Mouse (Mus musculus): ENCODE results near the gene Smim6.

The Smim6 gene

GRCm38 (mm10) chr11:115911632-115912376 lies at the start of gene Smim6:
Smim6 (plus strand) TSS chr11:115912017.
- H3K36me3 ChIP-seq (ENCODE audit: insufficient read depth, low read length), result peaks cover 67% of the 10 kb centered on the region
- no peak within 1 kb of the TSS for H3K4me3 ChIP-seq (replicated peaks; ENCODE audit: low read length)
- H3K4me1 ChIP-seq (replicated peaks; ENCODE audit: low read depth, low read length), result peaks cover 26% of the 10 kb centered on the region
- no peaks in the 10 kb centered on the region for H3K27me3 ChIP-seq (ENCODE audit: insufficient read depth, low read length)
- no peaks in the 10 kb centered on the region for H3K9me3 ChIP-seq (ENCODE audit: low read length)
- TF ChIP-seq NANOG (IDR thresholded peaks at IDR 0.05; ENCODE audit: borderline replicate concordance, low read length) (no peak), POU5F1 (IDR thresholded peaks at IDR 0.05; ENCODE audit: borderline replicate concordance, low read length) (no peak)

- no peak overlapping the region for H3K4me3 ChIP-seq (replicated peaks; ENCODE audit: low read length)
- peaks cover 37% of the 10 kb centered on the region for H3K27me3 ChIP-seq (ENCODE audit: insufficient read depth, low read length)
- H3K36me3 ChIP-seq (ENCODE audit: insufficient read depth, low read length), result no peaks in the 10 kb centered on the region
- no peaks in the 10 kb centered on the region for H3K9me3 ChIP-seq (ENCODE audit: low read length)
- peaks cover 33% of the 10 kb centered on the region for H3K4me1 ChIP-seq (replicated peaks; ENCODE audit: low read depth, low read length)
- TF ChIP-seq CTCF (conservative IDR thresholded peaks at IDR 0.05; ENCODE audit: low read length), result peak; percentile 34
- TF ChIP-seq POU5F1 (IDR thresholded peaks at IDR 0.05; ENCODE audit: borderline replicate concordance, low read length), result no peak
Observed at GRCm38 (mm10) chr11:115863895-115864294, 47.9 kb upstream of the Smim6 start.

- Histone ChIP-seq H3K4me1 (replicated peaks; ENCODE audit: low read depth, low read length) (peaks cover 29% of the 10 kb centered on the region), H3K4me3 (replicated peaks; ENCODE audit: low read length) (no peak overlapping the region), H3K9me3 (ENCODE audit: low read length) (no peaks in the 10 kb centered on the region), H3K36me3 (ENCODE audit: insufficient read depth, low read length) (no peaks in the 10 kb centered on the region), H3K27me3 (ENCODE audit: insufficient read depth, low read length) (no peaks in the 10 kb centered on the region)
- TF ChIP-seq CTCF (conservative IDR thresholded peaks at IDR 0.05; ENCODE audit: low read length), result no peak
- TF ChIP-seq POU5F1 (IDR thresholded peaks at IDR 0.05; ENCODE audit: borderline replicate concordance, low read length), result no peak
- TF ChIP-seq NANOG (IDR thresholded peaks at IDR 0.05; ENCODE audit: borderline replicate concordance, low read length), result no peak
Observed at GRCm38 (mm10) chr11:115869393-115869792, 42.4 kb upstream of the Smim6 start.

- Histone ChIP-seq H3K4me1 (replicated peaks; ENCODE audit: low read depth, low read length) (peaks cover 15% of the 10 kb centered on the region), H3K27me3 (ENCODE audit: insufficient read depth, low read length) (no peaks in the 10 kb centered on the region), H3K4me3 (replicated peaks; ENCODE audit: low read length) (no peak overlapping the region), H3K9me3 (ENCODE audit: low read length) (no peaks in the 10 kb centered on the region), H3K36me3 (ENCODE audit: insufficient read depth, low read length) (no peaks in the 10 kb centered on the region)
- TF ChIP-seq NANOG (IDR thresholded peaks at IDR 0.05; ENCODE audit: borderline replicate concordance, low read length) (no peak), CTCF (conservative IDR thresholded peaks at IDR 0.05; ENCODE audit: low read length) (no peak), POU5F1 (IDR thresholded peaks at IDR 0.05; ENCODE audit: borderline replicate concordance, low read length) (no peak)
Observed at GRCm38 (mm10) chr11:115872437-115872836, 39.4 kb upstream of the Smim6 start.

- H3K4me1 ChIP-seq (replicated peaks; ENCODE audit: low read depth, low read length), result peaks cover 19% of the 10 kb centered on the region
- TF ChIP-seq NANOG (IDR thresholded peaks at IDR 0.05; ENCODE audit: borderline replicate concordance, low read length), result no peak
- TF ChIP-seq CTCF (conservative IDR thresholded peaks at IDR 0.05; ENCODE audit: low read length), result no peak
- no peak for TF ChIP-seq POU5F1 (IDR thresholded peaks at IDR 0.05; ENCODE audit: borderline replicate concordance, low read length)
- no peaks in the 10 kb centered on the region for H3K27me3 ChIP-seq (ENCODE audit: insufficient read depth, low read length)
- H3K36me3 ChIP-seq (ENCODE audit: insufficient read depth, low read length), result no peaks in the 10 kb centered on the region
- no peaks in the 10 kb centered on the region for H3K9me3 ChIP-seq (ENCODE audit: low read length)
- H3K4me3 ChIP-seq (replicated peaks; ENCODE audit: low read length), result no peak overlapping the region
Observed at GRCm38 (mm10) chr11:115875935-115876334, 35.9 kb upstream of the Smim6 start.

- H3K36me3 ChIP-seq (ENCODE audit: insufficient read depth, low read length), result no peaks in the 10 kb centered on the region
- H3K9me3 ChIP-seq (ENCODE audit: low read length), result no peaks in the 10 kb centered on the region
- H3K27me3 ChIP-seq (ENCODE audit: insufficient read depth, low read length), result no peaks in the 10 kb centered on the region
- H3K4me3 ChIP-seq (replicated peaks; ENCODE audit: low read length), result no peak overlapping the region
- no peak for TF ChIP-seq POU5F1 (IDR thresholded peaks at IDR 0.05; ENCODE audit: borderline replicate concordance, low read length)
- TF ChIP-seq CTCF (conservative IDR thresholded peaks at IDR 0.05; ENCODE audit: low read length), result peak; percentile 54
- no peak for TF ChIP-seq NANOG (IDR thresholded peaks at IDR 0.05; ENCODE audit: borderline replicate concordance, low read length)
- H3K4me1 ChIP-seq (replicated peaks; ENCODE audit: low read depth, low read length), result peaks cover 23% of the 10 kb centered on the region
Observed at GRCm38 (mm10) chr11:115876438-115876837, 35.4 kb upstream of the Smim6 start.

- H3K9me3 ChIP-seq (ENCODE audit: low read length), result no peaks in the 10 kb centered on the region
- no peaks in the 10 kb centered on the region for H3K36me3 ChIP-seq (ENCODE audit: insufficient read depth, low read length)
- no peak for TF ChIP-seq POU5F1 (IDR thresholded peaks at IDR 0.05; ENCODE audit: borderline replicate concordance, low read length)
- no peak for TF ChIP-seq NANOG (IDR thresholded peaks at IDR 0.05; ENCODE audit: borderline replicate concordance, low read length)
- no peak for TF ChIP-seq CTCF (conservative IDR thresholded peaks at IDR 0.05; ENCODE audit: low read length)
- peaks cover 20% of the 10 kb centered on the region for H3K4me1 ChIP-seq (replicated peaks; ENCODE audit: low read depth, low read length)
- peaks cover 3% of the 10 kb centered on the region; the same call in 1 of the 2 replicates for H3K27me3 ChIP-seq (ENCODE audit: insufficient read depth, low read length)
- H3K4me3 ChIP-seq (replicated peaks; ENCODE audit: low read length), result no peak overlapping the region
Observed at GRCm38 (mm10) chr11:115877174-115877755, 34.6 kb upstream of the Smim6 start.

GRCm38 (mm10) chr11:115878071-115878470 lies 33.7 kb upstream of the Smim6 start:
- H3K36me3 ChIP-seq (ENCODE audit: insufficient read depth, low read length), result no peaks in the 10 kb centered on the region
- H3K4me3 ChIP-seq (replicated peaks; ENCODE audit: low read length), result no peak overlapping the region
- H3K27me3 ChIP-seq (ENCODE audit: insufficient read depth, low read length), result peaks cover 10% of the 10 kb centered on the region
- TF ChIP-seq NANOG (IDR thresholded peaks at IDR 0.05; ENCODE audit: borderline replicate concordance, low read length), result no peak
- no peak for TF ChIP-seq CTCF (conservative IDR thresholded peaks at IDR 0.05; ENCODE audit: low read length)
- no peak for TF ChIP-seq POU5F1 (IDR thresholded peaks at IDR 0.05; ENCODE audit: borderline replicate concordance, low read length)
- no peaks in the 10 kb centered on the region for H3K9me3 ChIP-seq (ENCODE audit: low read length)
- peaks cover 21% of the 10 kb centered on the region for H3K4me1 ChIP-seq (replicated peaks; ENCODE audit: low read depth, low read length)

Measured in E14TG2a.4 (cell line).